Mouse (Mus musculus) adrenal gland, postnatal 10 days (tissue): ENCODE results near the gene Sh3bp5l. TPM values are rescaled to one million over a fixed set of nuclear protein-coding genes. Genes with fewer than 3 reads are reported as not detected.
A peak's percentile ranks its signal among the peaks of the same experiment; 100 is the strongest.
"Not testable (repeated sequence)": the region's sequence is repeated elsewhere in the genome, so short reads cannot be mapped to it uniquely, and the experiment has no call there.

Experiments used
- DNase-seq: peaks from one replicate; pipeline ENCODE4 v3.0.0; 2021; ENCODE audit warnings: mixed read lengths
- long read RNA-seq, 2 experiments: library from polyadenylated mRNA; stranded (forward); transcript quantifications; one replicate each; pipeline ENCODE4 v2.0.0; 2021
- total RNA-seq, 2 experiments: library from RNA; stranded (reverse); gene quantifications; 2 replicates each; pipeline ENCODE4 v1.2.3; 2021

Gene Sh3bp5l
- 10 to 100 TPM; 36.6 to 46.1 TPM for total RNA-seq
- long read RNA-seq, experiment 1, transcript Sh3bp5l-202 (7 exons, 3,016 nt): minor isoform, 19 of 76 reads
- long read RNA-seq, experiment 1, transcript Sh3bp5l-201 (7 exons, 2,977 nt): major isoform, 35 of 76 reads
- long read RNA-seq, experiment 1, partial matches to known transcripts: 6 of 76 reads
- long read RNA-seq, experiment 1, other reads (novel, unspliced or antisense): 16 of 76 reads
- long read RNA-seq, experiment 2, transcript Sh3bp5l-202 (7 exons, 3,016 nt): minor isoform, 13 of 61 reads
- long read RNA-seq, experiment 2, transcript Sh3bp5l-201 (7 exons, 2,977 nt): major isoform, 38 of 61 reads
- long read RNA-seq, experiment 2, partial matches to known transcripts: 4 of 61 reads
- long read RNA-seq, experiment 2, other reads (novel, unspliced or antisense): 6 of 61 reads

DNA sequence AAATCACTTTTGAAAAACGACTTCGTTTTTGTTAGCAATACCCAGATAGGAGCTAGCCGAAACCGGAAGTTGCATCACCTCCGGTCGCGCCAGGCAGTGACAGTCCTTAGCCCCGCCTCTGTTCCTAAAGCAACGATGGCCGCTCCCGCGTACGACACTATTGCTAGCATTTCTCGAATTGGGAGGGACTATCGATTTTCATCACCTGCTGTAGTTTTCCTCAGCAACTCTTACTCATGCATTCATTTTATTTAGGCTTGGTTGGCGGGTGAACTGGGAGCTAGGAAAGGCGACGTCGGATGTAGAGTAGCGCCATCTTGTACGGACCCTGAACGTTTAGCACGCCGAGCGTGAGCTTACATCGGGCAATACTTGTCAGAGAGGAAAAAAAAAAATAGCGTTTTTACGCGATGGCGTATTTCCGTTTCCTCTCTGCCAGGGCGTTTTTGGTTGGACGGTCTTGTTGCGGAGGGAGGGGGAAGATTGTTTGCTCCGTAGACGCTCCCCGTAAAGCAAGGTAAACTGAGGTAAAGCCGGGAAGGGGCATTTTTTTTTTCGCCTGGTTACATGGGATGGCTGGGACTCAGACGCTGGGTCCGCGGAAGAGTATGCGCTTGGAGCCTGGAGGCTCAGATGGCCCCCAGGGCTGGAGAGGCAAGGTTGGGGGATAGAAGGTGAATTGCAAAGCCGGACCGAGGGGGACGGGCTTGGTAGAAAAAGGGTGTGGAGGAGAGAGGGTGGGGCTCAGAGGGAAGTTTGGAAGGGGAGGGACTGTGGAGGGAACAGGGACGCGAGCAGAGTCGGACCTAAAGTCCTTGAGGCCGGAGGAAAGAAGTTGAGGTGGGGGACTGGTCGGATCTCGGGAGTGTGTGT is at the start of gene Sh3bp5l, which contains the start of gene Zfp672:
Gene Sh3bp5l, plus strand, starts transcription at position 449 of the 873 bp plus-strand sequence.
Gene Zfp672, minus strand, starts transcription at position 64 of the 873 bp plus-strand sequence.
- DNase-seq: peak; percentile 91

DNA sequence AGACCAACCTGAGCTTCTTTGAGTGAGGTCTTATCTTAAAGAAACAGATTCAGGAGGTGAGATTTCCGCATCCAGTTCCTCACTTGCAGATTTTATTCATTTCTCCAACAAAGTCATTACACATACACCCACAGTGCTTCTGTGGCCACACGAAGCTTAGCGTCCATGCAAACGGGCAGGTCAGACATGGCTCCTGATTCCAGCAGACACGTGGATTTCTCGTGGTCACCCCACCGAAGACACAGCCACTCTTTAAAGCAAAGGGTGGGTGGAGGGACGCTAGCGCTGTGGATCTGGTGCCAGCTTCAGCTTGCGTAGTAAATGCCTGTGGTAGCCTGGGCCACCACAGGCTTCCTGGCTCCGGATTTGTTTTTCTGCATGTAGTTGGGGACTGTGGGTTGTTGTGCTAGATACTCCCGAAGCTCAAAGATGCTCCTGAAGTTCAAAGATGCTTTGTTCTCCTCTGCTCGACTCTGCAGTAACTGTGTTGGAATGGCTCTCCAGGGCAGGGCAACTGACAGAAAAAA is 48.5 kb upstream of the Sh3bp5l start:
- DNase-seq: no peak

DNA sequence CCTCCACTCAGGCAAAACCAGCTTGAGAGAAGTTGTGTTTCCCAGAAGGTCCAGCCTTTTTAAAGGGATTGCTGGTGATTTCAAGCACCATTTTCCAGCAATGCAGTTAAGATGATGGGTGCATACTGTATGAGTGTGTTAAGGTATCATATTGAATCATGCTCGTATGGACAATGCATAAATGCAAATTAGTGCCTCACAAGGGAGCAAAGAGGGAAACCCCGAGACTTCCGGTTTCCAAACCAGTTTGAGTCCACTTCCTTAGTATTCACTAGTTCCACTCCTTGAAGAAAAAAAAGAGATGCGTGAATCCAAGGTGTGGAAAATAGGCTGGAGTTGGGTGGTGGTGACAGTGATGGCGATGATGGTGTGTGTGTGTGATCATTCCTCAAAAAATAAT is 48.0 kb upstream of the Sh3bp5l start:
- no peak for DNase-seq

DNA sequence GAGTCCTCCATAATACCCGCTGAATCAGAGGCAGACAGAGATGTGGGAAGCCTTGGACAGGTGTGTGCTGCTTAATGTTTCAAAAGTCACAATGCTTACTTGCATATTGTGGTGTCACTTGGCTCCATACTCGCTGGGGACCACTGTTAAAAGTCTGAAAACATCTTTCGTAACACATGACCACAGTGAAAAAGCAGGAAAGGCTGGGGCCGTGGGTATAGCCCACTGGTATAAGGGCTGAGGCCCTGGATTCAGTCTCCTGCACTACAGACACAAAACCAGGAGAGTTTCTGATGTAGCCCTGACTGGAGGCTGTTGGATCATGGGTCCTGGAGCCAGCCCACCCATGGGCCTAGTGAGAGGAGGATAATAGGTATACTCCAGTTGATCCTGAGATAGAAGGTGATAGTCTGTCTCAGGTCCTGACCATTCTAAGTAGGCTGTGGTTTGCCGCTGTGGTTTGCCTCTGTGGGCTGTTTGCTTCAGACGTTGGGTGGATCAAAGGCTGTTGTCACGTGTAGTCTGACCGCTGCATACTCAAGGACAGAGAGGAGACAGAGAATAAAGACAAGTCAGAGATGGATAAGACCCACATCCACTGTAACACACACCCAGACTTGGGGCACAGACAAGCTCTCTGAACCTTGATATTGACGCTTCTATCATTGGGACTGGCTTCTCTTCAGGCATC is 40.4 kb upstream of the Sh3bp5l start:
- peak; percentile 19 for DNase-seq

DNA sequence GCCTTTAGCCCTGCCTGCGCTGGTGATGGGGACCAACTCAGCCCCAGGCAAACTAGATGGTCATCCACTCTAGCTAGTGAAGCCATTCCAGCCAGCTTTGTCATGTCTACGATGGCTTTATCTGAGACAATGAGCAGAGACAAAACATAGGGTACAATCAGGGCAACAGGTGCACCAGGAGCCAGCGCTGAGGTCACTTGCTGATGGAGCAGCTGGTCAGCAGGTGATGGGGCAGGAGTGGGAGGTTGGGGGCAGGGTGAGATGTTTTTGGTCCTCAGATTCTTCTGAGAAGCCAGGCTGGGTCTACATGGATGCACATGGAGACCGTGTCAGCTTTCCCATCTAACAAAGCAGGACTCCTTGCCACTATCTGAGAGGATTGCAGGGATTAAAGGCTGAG is 39.7 kb upstream of the Sh3bp5l start:
- no peak for DNase-seq

DNA sequence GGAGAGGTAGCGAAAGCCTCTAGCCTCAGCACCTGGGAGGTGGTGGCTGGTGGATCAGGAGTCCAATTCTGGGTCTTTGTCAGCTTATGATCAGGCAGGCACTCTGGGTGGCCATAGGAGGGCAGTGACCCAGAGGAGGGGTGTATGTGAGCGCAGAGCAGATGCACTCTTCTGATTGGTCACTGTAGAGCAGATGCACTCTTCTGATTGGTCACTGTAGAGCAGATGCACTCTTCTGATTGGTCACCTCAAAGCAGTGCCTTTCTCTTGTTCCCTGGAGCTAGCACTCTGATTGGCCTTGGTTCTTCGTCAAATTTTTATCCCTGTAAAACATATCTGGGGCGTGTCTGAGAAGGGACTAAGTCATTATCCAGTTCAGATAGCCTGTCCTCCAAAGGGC is 37.7 kb upstream of the Sh3bp5l start:
- DNase-seq: no peak

DNA sequence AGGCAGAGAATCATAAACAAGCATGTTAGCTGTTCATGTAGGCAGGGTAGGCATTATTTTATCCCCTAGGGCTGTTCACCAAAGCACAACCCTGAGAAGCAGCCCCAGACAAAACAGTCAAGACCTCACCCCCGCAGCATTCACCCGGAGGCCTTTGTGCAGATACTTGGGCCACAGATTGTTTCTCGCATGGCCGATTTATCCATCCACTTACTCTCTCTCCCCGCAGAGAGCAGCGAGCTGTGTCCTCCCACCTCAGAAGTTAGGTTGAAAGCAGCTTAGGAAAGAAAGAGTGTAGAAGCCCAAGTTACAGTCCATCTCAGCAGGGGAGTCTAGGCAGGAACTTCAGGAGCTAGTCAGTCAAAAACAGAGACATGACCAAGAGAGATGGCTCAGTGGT is 33.1 kb upstream of the Sh3bp5l start:
- no peak for DNase-seq

DNA sequence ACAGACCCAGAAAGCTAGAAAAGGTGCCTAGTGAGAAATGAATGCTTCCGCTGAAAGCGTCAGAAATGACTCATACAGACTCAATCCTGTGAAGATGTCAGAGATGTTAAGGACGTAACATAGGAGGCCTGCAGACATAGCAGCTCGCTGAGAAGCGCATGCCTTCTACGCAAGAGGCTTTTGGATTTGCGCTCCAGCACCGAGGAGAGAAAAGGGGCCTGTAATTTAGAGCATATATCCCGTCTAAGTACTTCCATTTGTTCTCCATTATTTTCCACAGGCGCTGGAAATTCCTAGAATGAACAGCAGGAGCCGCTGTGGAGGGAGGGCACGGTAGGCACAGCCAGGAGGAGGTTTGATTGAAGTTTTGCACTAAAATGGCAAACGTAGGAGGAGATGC is 29.5 kb upstream of the Sh3bp5l start:
- peak; percentile 86 for DNase-seq

DNA sequence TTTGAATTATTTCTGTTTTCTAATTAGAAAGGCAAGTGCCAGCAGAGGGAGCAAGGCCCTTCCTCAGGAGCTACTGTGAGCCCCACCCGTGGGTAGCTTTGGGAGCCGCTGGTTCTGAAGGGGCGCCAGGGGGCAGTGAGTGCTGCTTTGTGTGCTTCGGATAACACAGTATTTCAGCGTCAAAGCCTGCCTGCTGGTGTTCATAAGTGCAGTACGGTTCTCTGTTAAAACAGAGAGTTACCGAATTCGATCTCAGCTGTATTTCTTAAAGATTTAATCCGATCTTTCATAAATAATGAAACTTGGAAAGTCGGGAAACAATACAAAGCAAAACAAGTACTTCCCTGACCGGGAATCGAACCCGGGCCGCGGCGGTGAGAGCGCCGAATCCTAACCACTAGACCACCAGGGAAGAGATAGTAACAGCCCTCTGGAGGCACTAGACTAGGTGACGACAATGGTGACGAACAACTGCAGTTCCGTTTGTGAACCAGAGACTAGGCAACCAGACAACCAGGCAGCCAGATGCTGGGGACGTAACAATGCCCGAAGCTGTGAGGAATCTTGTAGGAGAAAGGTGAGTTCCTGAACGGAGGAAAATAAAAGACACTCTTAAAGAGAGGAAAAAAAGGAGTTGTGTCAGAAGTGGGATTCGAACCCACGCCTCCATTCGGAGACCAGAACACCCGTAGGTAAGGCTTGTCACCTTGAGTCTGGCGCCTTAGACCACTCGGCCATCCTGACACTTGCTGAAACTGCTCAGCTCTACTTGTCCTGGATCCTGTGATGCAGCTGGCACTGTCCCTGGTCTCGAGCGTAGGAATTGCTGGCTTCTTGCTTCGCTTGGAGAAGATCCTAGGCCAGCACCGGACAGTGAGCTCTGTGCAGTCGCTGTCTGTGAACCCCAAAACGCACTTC is 28.4 kb upstream of the Sh3bp5l start:
- DNase-seq: peak; percentile 97

DNA sequence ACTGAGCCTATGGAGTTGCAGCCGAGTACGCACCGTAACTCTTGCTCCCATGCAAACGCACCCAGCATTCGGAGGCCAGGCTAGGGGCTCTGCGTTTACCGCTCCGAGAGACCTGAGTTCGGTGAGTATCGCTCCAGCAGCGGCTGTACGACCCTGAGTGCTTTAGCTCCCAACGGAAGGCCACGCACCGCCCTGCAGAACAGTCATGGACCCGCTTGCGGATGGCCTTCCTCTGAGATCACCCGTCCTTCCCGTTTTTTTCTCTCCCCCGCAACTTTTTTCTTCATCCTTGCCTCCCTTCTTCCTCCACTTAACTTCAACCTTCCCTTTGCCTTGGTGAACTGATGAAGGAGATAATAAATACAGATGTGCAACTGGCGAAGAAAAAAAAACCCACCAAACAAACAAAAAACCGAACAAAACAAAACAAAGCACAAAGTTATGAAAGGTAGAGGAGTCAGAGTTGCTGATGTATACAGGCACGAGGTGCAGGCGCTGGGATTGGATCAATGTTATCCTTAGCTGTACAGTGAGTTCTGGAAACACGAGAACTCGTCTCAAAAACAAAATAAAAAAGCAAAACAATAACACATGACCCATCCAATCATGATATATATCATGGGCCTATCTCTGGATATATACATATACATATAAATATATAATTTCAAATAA is 27.6 kb upstream of the Sh3bp5l start:
- DNase-seq: no peak

DNA sequence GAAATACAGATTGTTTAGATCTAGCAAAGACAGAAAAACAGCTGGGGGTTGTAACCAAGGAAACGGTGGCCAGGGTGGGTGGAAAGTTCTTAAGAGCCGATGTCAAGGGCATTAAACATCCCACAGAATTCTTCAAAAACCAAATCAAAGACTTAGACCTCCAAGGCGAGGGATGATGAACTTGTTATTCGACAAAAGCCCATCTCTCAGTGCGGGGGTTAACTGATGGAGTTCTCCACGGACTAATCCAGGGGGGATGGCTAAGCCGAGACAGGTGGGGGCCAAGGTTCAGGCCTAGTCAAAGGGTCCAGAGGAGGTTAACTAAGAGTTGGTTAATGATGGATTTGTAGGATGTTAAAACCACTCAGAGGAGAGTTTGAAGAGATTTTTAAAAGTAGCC is 26.9 kb upstream of the Sh3bp5l start:
- no peak for DNase-seq

DNA sequence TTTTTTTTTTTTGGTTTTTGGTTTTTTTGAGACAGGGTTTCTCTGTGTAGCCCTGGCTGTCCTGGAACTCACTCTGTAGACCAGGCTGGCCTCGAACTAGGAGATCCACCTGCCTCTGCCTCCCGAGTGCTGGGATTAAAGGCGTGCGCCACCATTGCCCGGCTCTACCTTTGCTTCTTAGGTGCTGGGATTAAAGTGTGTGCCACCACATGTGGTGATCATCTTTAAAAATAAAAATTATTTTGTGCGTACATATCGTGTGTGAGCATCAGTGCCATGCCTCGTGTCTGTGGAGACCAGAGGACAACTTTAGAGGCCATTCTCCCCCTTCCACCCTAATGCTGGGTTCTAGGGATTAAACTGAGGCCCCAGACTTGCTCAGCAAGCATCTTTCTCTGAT is 25.2 kb upstream of the Sh3bp5l start:
- DNase-seq: not testable (repeated sequence)

DNA sequence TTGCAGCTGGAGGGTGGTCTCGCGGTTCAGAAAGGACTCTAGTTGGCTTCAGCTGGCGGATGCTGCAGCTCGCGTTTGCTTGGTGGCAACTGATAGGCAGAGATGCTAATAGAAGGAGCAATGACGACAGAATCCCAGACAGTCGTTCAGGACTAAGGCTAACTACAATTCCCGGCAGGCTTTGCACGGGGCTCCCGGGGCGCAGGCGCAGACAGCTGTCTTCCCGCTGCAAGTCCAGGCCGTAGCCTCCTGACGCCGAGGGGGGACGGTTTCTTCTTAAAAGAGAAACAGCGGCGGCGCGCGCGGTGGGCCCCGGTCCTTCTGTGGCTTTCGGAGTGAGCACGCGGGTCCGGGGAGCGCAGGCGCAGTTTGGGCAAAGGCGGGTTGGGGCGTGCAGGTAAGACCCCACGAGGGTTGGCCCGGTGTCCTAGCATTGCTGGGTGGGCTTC is 23.6 kb upstream of the Sh3bp5l start, which contains the start of gene Zfp692:
Gene Zfp692, plus strand, starts transcription at position 210 of the 449 bp plus-strand sequence.
- DNase-seq: peak; percentile 96

DNA sequence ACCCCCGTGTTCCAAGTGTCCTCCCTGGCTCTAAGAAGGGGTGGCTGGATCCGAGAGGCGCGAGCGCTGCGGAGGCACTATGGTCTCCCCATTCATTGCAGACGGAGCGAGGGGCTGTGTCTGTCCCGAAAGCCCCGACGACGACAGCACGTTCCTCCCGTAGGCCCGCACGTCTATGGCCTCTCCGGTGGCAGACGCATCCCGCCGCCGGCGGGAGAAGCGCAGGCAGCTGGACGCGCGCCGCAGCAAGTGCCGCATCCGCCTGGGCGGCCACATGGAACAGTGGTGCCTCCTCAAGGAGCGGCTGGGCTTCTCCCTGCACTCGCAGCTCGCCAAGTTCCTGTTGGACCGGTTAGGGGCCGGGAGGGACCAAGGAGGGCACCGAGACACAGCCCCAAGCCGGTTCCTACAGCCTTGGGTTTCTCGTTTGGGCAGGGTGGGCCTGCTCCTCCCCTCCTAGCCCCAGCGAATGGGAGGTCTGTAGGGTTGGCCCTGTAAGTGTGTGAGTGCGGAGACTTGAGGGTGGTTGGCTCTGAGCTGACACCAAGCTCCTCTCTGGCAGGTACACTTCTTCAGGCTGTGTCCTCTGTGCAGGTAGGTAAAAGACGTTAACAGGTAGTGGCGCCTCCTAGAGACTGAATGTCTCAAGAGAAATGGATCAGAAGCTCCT is 23.0 kb upstream of the Sh3bp5l start:
- peak; percentile 64 for DNase-seq

DNA sequence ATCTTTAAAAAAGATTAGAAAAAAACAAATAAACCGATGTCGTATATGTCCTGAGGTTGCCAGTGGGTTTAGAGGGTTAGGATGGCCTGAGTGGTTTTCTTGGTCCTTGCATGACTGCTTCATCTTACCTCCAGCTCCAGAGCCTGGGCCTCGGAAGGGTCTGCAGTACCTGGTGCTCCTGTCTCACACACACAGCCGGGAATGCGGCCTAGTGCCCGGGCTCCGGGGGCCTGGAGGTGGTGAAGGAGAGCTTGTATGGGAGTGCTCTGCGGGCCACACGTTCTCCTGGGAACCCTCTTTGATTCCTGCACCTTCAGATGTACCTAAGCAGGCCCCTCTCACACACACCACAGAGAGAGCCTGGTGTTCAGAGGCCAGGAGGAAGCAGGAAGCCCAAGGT is 21.9 kb upstream of the Sh3bp5l start:
- no peak for DNase-seq

DNA sequence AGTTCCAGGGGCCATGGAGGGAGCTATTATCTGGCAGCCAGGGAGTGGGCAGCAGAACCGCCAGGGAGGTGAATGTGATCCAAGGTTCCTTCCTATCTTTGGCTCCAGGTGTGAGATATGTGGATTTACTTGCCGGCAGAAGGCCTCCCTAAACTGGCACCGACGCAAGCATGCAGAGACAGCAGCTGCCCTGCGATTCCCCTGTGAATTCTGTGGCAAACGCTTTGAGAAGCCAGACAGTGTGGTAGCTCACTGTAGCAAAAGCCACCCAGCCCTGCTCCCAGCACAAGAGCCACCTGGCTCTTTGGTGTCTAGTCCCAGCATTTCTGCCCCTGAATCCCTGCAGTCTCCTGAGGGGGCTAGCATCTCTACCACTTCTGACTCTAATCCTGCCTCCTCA is 16.5 kb upstream of the Sh3bp5l start:
- peak; percentile 35 for DNase-seq

DNA sequence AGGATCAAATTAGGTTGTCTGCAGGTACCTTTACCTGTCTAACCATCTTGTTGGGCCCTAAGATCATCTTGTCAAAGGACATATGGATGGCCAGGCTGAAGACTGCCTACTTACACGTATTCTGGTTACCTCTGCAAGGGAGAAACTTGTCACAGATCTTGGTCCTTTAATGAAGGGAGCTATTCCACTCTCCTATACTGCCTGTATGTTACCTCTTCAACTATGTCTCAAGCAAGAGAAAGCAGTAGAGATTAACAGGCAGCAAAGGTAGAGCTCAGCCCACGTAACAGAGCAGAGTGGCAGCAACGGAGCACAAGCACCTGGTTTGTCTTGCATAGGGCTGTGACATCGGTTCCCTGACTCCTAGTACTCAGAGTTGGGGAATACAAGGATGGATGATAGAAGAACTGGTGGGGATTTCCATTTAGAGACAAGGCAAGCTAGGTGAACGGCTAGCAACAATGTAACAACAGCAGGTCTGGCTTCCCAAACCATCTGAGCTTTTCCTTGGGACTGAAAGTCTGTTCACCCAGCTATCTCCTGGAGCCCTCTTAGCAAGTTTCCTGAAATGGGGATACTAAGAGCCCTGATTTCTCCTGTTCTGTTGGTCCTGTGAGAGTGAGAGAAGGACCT is 14.9 kb upstream of the Sh3bp5l start:
- no peak for DNase-seq

DNA sequence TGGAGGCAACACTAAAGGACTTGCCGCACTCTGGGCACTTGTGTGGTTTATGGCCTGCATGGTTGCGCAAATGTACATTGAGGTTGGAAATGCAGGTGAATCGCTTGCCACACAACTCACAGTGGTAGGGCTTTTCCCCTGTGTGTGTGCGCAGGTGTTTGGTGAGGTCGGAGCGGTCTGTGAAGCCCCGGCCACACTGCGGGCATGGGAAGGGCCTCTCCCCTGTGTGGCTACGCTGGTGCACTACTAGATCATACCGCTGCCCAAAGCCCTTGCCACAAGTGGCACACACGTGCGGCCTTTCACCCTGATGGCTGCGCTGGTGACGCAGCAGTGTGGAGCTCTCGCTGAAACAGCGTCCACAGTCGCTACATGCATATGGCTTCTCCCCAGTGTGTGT is 14.2 kb upstream of the Sh3bp5l start:
- peak; percentile 15 for DNase-seq

DNA sequence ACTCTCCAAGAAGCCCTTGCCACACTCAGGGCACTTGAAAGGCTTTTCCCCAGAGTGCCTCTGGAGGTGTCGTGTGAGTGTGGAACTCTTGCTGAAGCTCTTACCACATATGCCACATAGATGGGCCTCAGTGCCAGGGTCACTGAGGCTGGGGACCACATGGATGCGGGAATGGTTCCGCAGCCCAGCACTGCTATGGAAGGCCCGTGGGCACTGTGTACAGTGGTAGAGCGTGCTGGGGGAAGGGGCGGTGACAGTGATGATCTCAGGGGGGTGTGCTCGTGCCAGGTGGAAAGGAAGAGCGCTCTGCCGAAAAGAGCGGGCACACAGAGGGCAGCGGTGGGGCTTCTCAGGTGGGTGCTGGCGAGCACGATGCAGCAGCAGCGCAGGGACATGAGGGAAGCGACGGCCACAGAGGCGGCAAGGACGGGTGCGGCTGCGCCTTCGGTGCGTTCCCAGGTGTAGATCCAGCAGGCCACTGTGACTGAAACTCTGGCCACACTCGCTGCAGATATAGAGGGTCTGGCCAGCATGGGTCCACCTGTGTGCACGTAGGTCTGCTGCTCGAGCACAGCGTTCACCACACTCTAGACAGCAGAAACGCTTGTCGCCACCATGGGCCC is 13.6 kb upstream of the Sh3bp5l start:
- no peak for DNase-seq
